Mouse (Mus musculus) neural tube, embryonic 13.5 days (tissue): ENCODE measurements around the gene Zfp638. TPM values are rescaled to one million over a fixed set of nuclear protein-coding genes. Genes with fewer than 3 reads are reported as not detected.
"Not testable (repeated sequence)": the region's sequence is repeated elsewhere in the genome, so short reads cannot be mapped to it uniquely, and the experiment has no call there.

Experiments used
- ATAC-seq: fragments of 200-750 bp; cut with Nextera tagmentation; 2 replicates; pipeline ENCODE4 v1.8.0; 2017; ENCODE audit warnings: low read depth, mild to moderate bottlenecking, moderate TSS enrichment, moderate library complexity
- H3K27ac ChIP-seq: fragments of 300-500 bp; sonication (generic); replicated peaks from 2 replicates; pipeline ENCODE4 v1.5.1; 2015; ENCODE audit warnings: moderate library complexity, mild to moderate bottlenecking, inconsistent platforms
- H3K27me3 ChIP-seq: fragments of 300-500 bp; sonication (generic); 2 replicates; pipeline ENCODE4 v1.6.1; 2015; ENCODE audit warnings: mild to moderate bottlenecking, inconsistent platforms
- H3K36me3 ChIP-seq: fragments of 300-500 bp; sonication (generic); 2 replicates; pipeline ENCODE4 v1.6.1; 2015; ENCODE audit warnings: mild to moderate bottlenecking, inconsistent platforms
- H3K4me1 ChIP-seq: fragments of 300-500 bp; sonication (generic); replicated peaks from 2 replicates; pipeline ENCODE4 v1.6.1; 2015; ENCODE audit warnings: inconsistent platforms
- H3K4me2 ChIP-seq: fragments of 300-500 bp; sonication (generic); 2 replicates; pipeline ENCODE4 v1.6.1; 2015; ENCODE audit warnings: inconsistent platforms, mild to moderate bottlenecking, moderate library complexity
- H3K4me3 ChIP-seq: fragments of 300-500 bp; sonication (generic); 2 replicates; pipeline ENCODE4 v1.5.1; 2015; ENCODE audit warnings: mild to moderate bottlenecking, inconsistent platforms
- H3K9ac ChIP-seq: fragments of 300-500 bp; sonication (generic); 2 replicates; pipeline ENCODE4 v1.6.1; 2015; ENCODE audit warnings: moderate library complexity, mild to moderate bottlenecking, inconsistent platforms
- H3K9me3 ChIP-seq: fragments of 300-500 bp; sonication (generic); 2 replicates; pipeline ENCODE4 v1.6.1; 2016; ENCODE audit warnings: inconsistent platforms
- WGBS: fragments of 180-500 bp; shearing (Covaris S2); methylation state at CpG from one replicate; pipeline ENCODE4 v1.1.7; 2015; 5-methylcytosine and 5-hydroxymethylcytosine counted together
- polyA plus RNA-seq: library from polyadenylated mRNA; unstranded; fragments of >200 nt; fragmentation: Nextera tagmentation; extraction: Ambion mirVana; gene quantifications from 2 replicates; pipeline ENCODE4 v1.2.1, GENCODE M21; 2015

Zfp638 gene
- polyA plus RNA-seq, 1 experiment from 2014 or later: 77.2 TPM

GRCm38 (mm10) chr6:84017392-84017791, 150.5 kb downstream of the Zfp638 start:
- H3K4me3 ChIP-seq: no peak overlapping the region
- 54% methylated on average over 3 of the region's 3 CpGs for WGBS
- H3K4me1 ChIP-seq: peaks cover 11% of the 10 kb centered on the region
- no peak overlapping the region for H3K4me2 ChIP-seq
- H3K27ac ChIP-seq: no peak overlapping the region
- H3K36me3 ChIP-seq: no peaks in the 10 kb centered on the region
- H3K27me3 ChIP-seq: peaks cover 25% of the 10 kb centered on the region
- H3K9ac ChIP-seq: no peak overlapping the region
- no peak for ATAC-seq
- no peaks in the 10 kb centered on the region for H3K9me3 ChIP-seq

DNA sequence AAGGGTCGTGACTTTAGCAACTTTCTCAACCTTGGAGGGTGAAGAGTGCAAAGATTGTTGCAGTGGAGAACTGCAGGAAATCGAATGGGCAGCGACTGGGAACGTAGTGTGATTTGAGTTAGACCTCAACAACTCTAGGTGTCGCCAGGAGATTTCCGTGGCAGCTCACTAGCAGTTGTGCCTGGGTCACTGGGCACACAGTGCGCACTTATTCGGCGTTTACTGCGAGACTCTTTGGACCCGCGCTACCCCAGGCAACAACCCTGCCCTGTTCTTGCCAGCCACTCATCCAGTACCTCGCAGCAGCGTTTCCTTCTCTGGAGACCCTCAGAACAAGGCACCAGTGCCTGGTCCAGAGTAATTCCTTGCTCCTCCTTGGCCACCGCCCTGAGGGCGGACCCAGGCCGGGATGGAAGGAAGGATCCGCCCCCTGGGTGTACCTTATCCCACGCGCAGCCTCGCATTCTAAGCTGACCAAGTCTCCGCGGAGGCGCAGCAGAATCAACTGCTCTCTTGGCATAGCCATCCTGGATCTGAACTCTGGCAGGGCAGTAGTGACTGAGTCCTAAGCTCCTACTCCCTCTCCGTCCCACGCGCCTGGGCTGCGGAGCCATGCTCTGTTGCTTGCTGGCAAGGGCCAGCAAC, 152.1 kb downstream of the Zfp638 start:
- no peaks in the 10 kb centered on the region for H3K36me3 ChIP-seq
- H3K4me1 ChIP-seq: peaks cover 11% of the 10 kb centered on the region
- no peaks in the 10 kb centered on the region for H3K9me3 ChIP-seq
- H3K4me3 ChIP-seq: peak overlapping the region; percentile 32
- 6% methylated on average over 28 of the region's 28 CpGs for WGBS
- H3K27me3 ChIP-seq: peaks cover 25% of the 10 kb centered on the region
- no peak for ATAC-seq
- peak overlapping the region; percentile 59 for H3K4me2 ChIP-seq
- H3K9ac ChIP-seq: peak overlapping the region; percentile 53; the same call in 1 of the 2 replicates
- no peak overlapping the region for H3K27ac ChIP-seq

DNA sequence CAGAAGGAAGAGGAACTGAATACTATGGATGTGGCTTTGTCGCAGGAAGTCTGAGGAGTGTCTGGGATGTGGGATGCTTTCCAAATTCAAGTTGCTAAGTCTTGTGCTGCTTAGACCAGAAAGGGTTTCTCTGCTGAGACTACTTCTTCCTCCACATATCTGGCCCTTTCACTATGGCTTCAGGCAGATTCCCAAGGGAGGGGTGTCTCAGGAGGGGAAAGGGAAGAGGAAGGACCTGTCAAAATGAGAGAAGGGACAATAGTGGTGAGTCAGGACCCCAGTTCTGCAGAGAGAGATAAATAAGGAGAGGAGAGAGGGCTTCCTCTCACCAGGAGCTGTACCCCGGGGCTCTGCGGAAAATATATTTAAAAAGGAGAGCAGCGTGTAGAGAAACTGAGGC, 153.1 kb downstream of the Zfp638 start:
- peak overlapping the region; percentile 32; the same call in 1 of the 2 replicates for H3K4me3 ChIP-seq
- no peak for ATAC-seq
- peak overlapping the region; percentile 59; the same call in 1 of the 2 replicates for H3K4me2 ChIP-seq
- H3K27me3 ChIP-seq: peaks cover 25% of the 10 kb centered on the region
- no peak overlapping the region for H3K9ac ChIP-seq
- no peaks in the 10 kb centered on the region for H3K9me3 ChIP-seq
- 80% methylated on average over 4 of the region's 4 CpGs for WGBS
- H3K4me1 ChIP-seq: peaks cover 11% of the 10 kb centered on the region
- H3K36me3 ChIP-seq: no peaks in the 10 kb centered on the region
- H3K27ac ChIP-seq: no peak overlapping the region

GRCm38 (mm10) chr6:84021990-84022389, 155.1 kb downstream of the Zfp638 start:
- peaks cover 11% of the 10 kb centered on the region for H3K4me1 ChIP-seq
- no peaks in the 10 kb centered on the region for H3K36me3 ChIP-seq
- no peak overlapping the region for H3K9ac ChIP-seq
- H3K27ac ChIP-seq: no peak overlapping the region
- no peak for ATAC-seq
- peaks cover 25% of the 10 kb centered on the region for H3K27me3 ChIP-seq
- 86% methylated on average over 3 of the region's 3 CpGs for WGBS
- no peak overlapping the region for H3K4me3 ChIP-seq
- no peak overlapping the region for H3K4me2 ChIP-seq
- no peaks in the 10 kb centered on the region for H3K9me3 ChIP-seq

GRCm38 (mm10) chr6:84025636-84026035, 158.7 kb downstream of the Zfp638 start:
- no peaks in the 10 kb centered on the region for H3K9me3 ChIP-seq
- no peak for ATAC-seq
- 78% methylated on average over 3 of the region's 3 CpGs for WGBS

GRCm38 (mm10) chr6:84028791-84029190, 161.9 kb downstream of the Zfp638 start:
- no peak overlapping the region for H3K4me3 ChIP-seq
- H3K4me2 ChIP-seq: no peak overlapping the region
- H3K9me3 ChIP-seq: no peaks in the 10 kb centered on the region
- no peaks in the 10 kb centered on the region for H3K36me3 ChIP-seq
- no peak for ATAC-seq
- H3K4me1 ChIP-seq: no peaks in the 10 kb centered on the region
- H3K27me3 ChIP-seq: no peaks in the 10 kb centered on the region
- no peak overlapping the region for H3K27ac ChIP-seq
- H3K9ac ChIP-seq: no peak overlapping the region

More at GRCm38 (mm10) chr6:84025636-84026035, 158.7 kb downstream of the Zfp638 start:
- Histone ChIP-seq H3K36me3 (no peaks in the 10 kb centered on the region), H3K4me3 (no peak overlapping the region), H3K9ac (no peak overlapping the region), H3K4me1 (no peaks in the 10 kb centered on the region), H3K27ac (no peak overlapping the region), H3K27me3 (no peaks in the 10 kb centered on the region), H3K4me2 (no peak overlapping the region)

GRCm38 (mm10) chr6:84029775-84030174, 162.9 kb downstream of the Zfp638 start:
- Histone ChIP-seq H3K4me3 (no peak overlapping the region), H3K27ac (no peak overlapping the region), H3K27me3 (no peaks in the 10 kb centered on the region), H3K4me2 (no peak overlapping the region), H3K36me3 (no peaks in the 10 kb centered on the region), H3K4me1 (no peaks in the 10 kb centered on the region), H3K9me3 (no peaks in the 10 kb centered on the region), H3K9ac (no peak overlapping the region)
- WGBS: 83% methylated on average over 7 of the region's 7 CpGs
- ATAC-seq: no peak

GRCm38 (mm10) chr6:84032516-84032915, 165.6 kb downstream of the Zfp638 start:
- not testable (repeated sequence) for H3K4me1 ChIP-seq, ATAC-seq, H3K36me3 ChIP-seq, H3K9ac ChIP-seq, H3K4me2 ChIP-seq, H3K27me3 ChIP-seq, H3K9me3 ChIP-seq, H3K4me3 ChIP-seq, H3K27ac ChIP-seq
- WGBS: 75% methylated on average over 5 of the region's 5 CpGs

Other genes starting within 250 kb of the Zfp638 start
- gene Clec4f, start 210.9 kb upstream of the Zfp638 start, polyA plus RNA-seq: not detected in 2 replicates
- not detected in 2 replicates for gene Cd207, start 189.3 kb upstream of the Zfp638 start, polyA plus RNA-seq
- gene Vax2, start 155.8 kb upstream of the Zfp638 start, polyA plus RNA-seq: 0.15 TPM in 1 of 2 replicates, not detected in the other
- not detected in 2 replicates for gene Atp6v1b1, start 124.1 kb upstream of the Zfp638 start, polyA plus RNA-seq
- not detected in 2 replicates for gene Ankrd53, start 104.5 kb upstream of the Zfp638 start, polyA plus RNA-seq
- 66.4 and 66.7 TPM in 2 replicates for gene Tex261, start 91.3 kb upstream of the Zfp638 start, polyA plus RNA-seq
- gene Nagk, start 72.1 kb upstream of the Zfp638 start, polyA plus RNA-seq: 86.3 and 91.3 TPM in 2 replicates
- gene Paip2b, start 35.4 kb upstream of the Zfp638 start, polyA plus RNA-seq: 23.2 and 23.9 TPM in 2 replicates
- gene Dysf, start 141.5 kb downstream of the Zfp638 start, polyA plus RNA-seq: 5.6 and 6.4 TPM in 2 replicates